Mouse (Mus musculus): ENCODE data around the gene Hnrnpc. TPM values are rescaled to one million over a fixed set of nuclear protein-coding genes. Genes with fewer than 3 reads are reported as not detected.
"Not testable (repeated sequence)": the region's sequence is repeated elsewhere in the genome, so short reads cannot be mapped to it uniquely, and the experiment has no call there.

The Hnrnpc gene
- total RNA-seq, 1 experiment from 2014 or later: 370 TPM

GRCm38 (mm10) chr14:52106741-52107140 is 2.9 kb upstream of the Hnrnpc start:
- no peak for ATAC-seq (replicated peaks; ENCODE audit: insufficient number of reproducible peaks, low FRiP score, low TSS enrichment, poor library complexity, severe bottlenecking)

- no peak for ATAC-seq (replicated peaks; ENCODE audit: insufficient number of reproducible peaks, low FRiP score, low TSS enrichment, poor library complexity, severe bottlenecking)
Measured at GRCm38 (mm10) chr14:52105308-52105707, 1.5 kb upstream of the Hnrnpc start.

GRCm38 (mm10) chr14:52104677-52105285 is 953 bp upstream of the Hnrnpc start:
- ATAC-seq (replicated peaks; ENCODE audit: insufficient number of reproducible peaks, low FRiP score, low TSS enrichment, poor library complexity, severe bottlenecking): no peak; the same call in 1 of the 2 replicates

GRCm38 (mm10) chr14:52103474-52103855 is 363 bp downstream of the Hnrnpc start:
- ATAC-seq (replicated peaks; ENCODE audit: insufficient number of reproducible peaks, low FRiP score, low TSS enrichment, poor library complexity, severe bottlenecking): no peak

- no peak for ATAC-seq (replicated peaks; ENCODE audit: insufficient number of reproducible peaks, low FRiP score, low TSS enrichment, poor library complexity, severe bottlenecking)
Measured at GRCm38 (mm10) chr14:52101285-52102157, 2.3 kb downstream of the Hnrnpc start.

GRCm38 (mm10) chr14:52100170-52100960 is 3.5 kb downstream of the Hnrnpc start:
- no peak for ATAC-seq (replicated peaks; ENCODE audit: insufficient number of reproducible peaks, low FRiP score, low TSS enrichment, poor library complexity, severe bottlenecking)

- no peak for ATAC-seq (replicated peaks; ENCODE audit: insufficient number of reproducible peaks, low FRiP score, low TSS enrichment, poor library complexity, severe bottlenecking)
Measured at GRCm38 (mm10) chr14:52099563-52099962, 4.3 kb downstream of the Hnrnpc start.

- ATAC-seq (replicated peaks; ENCODE audit: insufficient number of reproducible peaks, low FRiP score, low TSS enrichment, poor library complexity, severe bottlenecking): not testable (repeated sequence)
Measured at GRCm38 (mm10) chr14:52098387-52098786, 5.4 kb downstream of the Hnrnpc start.

- not testable (repeated sequence) for ATAC-seq (replicated peaks; ENCODE audit: insufficient number of reproducible peaks, low FRiP score, low TSS enrichment, poor library complexity, severe bottlenecking)
Measured at GRCm38 (mm10) chr14:52097191-52097590, 6.6 kb downstream of the Hnrnpc start.

- no peak for ATAC-seq (replicated peaks; ENCODE audit: insufficient number of reproducible peaks, low FRiP score, low TSS enrichment, poor library complexity, severe bottlenecking)
Measured at GRCm38 (mm10) chr14:52094533-52094932, 9.3 kb downstream of the Hnrnpc start.

- ATAC-seq (replicated peaks; ENCODE audit: insufficient number of reproducible peaks, low FRiP score, low TSS enrichment, poor library complexity, severe bottlenecking): no peak
Measured at GRCm38 (mm10) chr14:52083083-52083482, 20.7 kb downstream of the Hnrnpc start.

GRCm38 (mm10) chr14:52071599-52072137 is 32.2 kb downstream of the Hnrnpc start:
- ATAC-seq (replicated peaks; ENCODE audit: insufficient number of reproducible peaks, low FRiP score, low TSS enrichment, poor library complexity, severe bottlenecking): no peak

GRCm38 (mm10) chr14:52066135-52066534 is 37.7 kb downstream of the Hnrnpc start:
- no peak for ATAC-seq (replicated peaks; ENCODE audit: insufficient number of reproducible peaks, low FRiP score, low TSS enrichment, poor library complexity, severe bottlenecking)

- no peak for ATAC-seq (replicated peaks; ENCODE audit: insufficient number of reproducible peaks, low FRiP score, low TSS enrichment, poor library complexity, severe bottlenecking)
Measured at GRCm38 (mm10) chr14:52061798-52062197, 42.0 kb downstream of the Hnrnpc start.

- no peak for ATAC-seq (replicated peaks; ENCODE audit: insufficient number of reproducible peaks, low FRiP score, low TSS enrichment, poor library complexity, severe bottlenecking)
Measured at GRCm38 (mm10) chr14:52060800-52061199, 43.0 kb downstream of the Hnrnpc start.

- no peak for ATAC-seq (replicated peaks; ENCODE audit: insufficient number of reproducible peaks, low FRiP score, low TSS enrichment, poor library complexity, severe bottlenecking)
Measured at GRCm38 (mm10) chr14:52059982-52060381, 43.8 kb downstream of the Hnrnpc start.

- ATAC-seq (replicated peaks; ENCODE audit: insufficient number of reproducible peaks, low FRiP score, low TSS enrichment, poor library complexity, severe bottlenecking): not testable (repeated sequence)
Measured at GRCm38 (mm10) chr14:52052720-52053119, 51.1 kb downstream of the Hnrnpc start.

- ATAC-seq (replicated peaks; ENCODE audit: insufficient number of reproducible peaks, low FRiP score, low TSS enrichment, poor library complexity, severe bottlenecking): no peak
Measured at GRCm38 (mm10) chr14:52045966-52046565, 57.8 kb downstream of the Hnrnpc start.
